Mouse (Mus musculus) heart, postnatal 0 days (tissue): ENCODE results near the gene Ccnd3.

Experiments
- CTCF ChIP-seq: IDR thresholded peaks from 2 replicates; pipeline ENCODE4 v1.5.1; 2016; ENCODE audit warnings: antibody characterized with exemption, control low read depth, low read depth
- EP300 ChIP-seq: IDR thresholded peaks from 2 replicates; pipeline ENCODE4 v1.6.1; 2016; ENCODE audit warnings: antibody characterized with exemption, low read depth

GRCm38 (mm10) chr17:47594183-47594968 lies 89.5 kb downstream of the Ccnd3 start:
- TF ChIP-seq CTCF = no peak
- TF ChIP-seq EP300 = no peak; the same call in 1 of the 2 replicates
